Comparison of ENCODE assay signal across 20 mouse cellular contexts in the genomic region with DNA sequence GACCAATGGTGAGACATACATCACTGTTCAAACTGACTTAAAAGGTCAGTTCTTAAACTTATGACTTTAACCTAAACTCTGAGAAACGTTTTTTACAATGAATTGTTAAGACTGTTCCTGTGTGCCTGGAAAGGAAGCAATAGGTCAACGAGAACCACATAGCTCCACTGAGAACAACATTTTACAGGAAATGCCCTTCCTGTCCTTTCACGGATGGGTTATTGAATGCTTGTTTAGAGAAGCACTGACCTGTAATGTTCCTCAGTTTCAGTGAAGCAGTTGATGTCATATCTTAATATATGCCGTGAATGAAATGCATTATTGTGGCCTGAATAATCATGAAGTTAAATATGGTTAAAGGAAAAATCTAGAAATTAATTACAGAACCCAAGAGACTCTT.
A peak's percentile ranks its signal among the peaks of the same experiment; 100 is the strongest.
DNase-seq lines count a peak whose midpoint lies in the region; ATAC-seq and TF ChIP-seq lines count a peak whose summit lies in the region.
"Had no signal": no experiment of that assay in that cellular context is flagged by ENCODE, and none has a peak within 500 bp of the region (broad histone marks: within the 10 kb centered on the region; RNA-seq: fewer than 3 reads in every experiment).

No protein-coding gene starts in this region.

- H3K9ac ChIP-seq in heart, embryonic 13.5 days, result no peak overlapping the region
- H3K9ac ChIP-seq in heart, embryonic 12.5 days, result no peak overlapping the region
- no peak overlapping the region for H3K9ac ChIP-seq in kidney, embryonic 15.5 days
- H3K9ac ChIP-seq: limb, embryonic 15.5 days; midbrain, embryonic 12.5 days; neural tube, embryonic 13.5 days had no signal

- no peaks in the 10 kb centered on the region for H3K27me3 ChIP-seq in heart, embryonic 13.5 days (replicated peaks)
- no peaks in the 10 kb centered on the region for H3K27me3 ChIP-seq in heart, embryonic 12.5 days (replicated peaks)
- no peaks in the 10 kb centered on the region for H3K27me3 ChIP-seq in kidney, embryonic 15.5 days
- H3K27me3 ChIP-seq in Patski, result no peaks in the 10 kb centered on the region
- H3K27me3 ChIP-seq: limb, embryonic 15.5 days; midbrain, embryonic 12.5 days; neural tube, embryonic 13.5 days had no signal

- H3K4me2 ChIP-seq in heart, embryonic 13.5 days, result no peak overlapping the region
- no peak overlapping the region for H3K4me2 ChIP-seq in heart, embryonic 12.5 days
- H3K4me2 ChIP-seq in kidney, embryonic 15.5 days, result no peak overlapping the region
- H3K4me2 ChIP-seq: limb, embryonic 15.5 days; midbrain, embryonic 12.5 days; neural tube, embryonic 13.5 days had no signal

- peaks cover 67% of the 10 kb centered on the region for H3K4me1 ChIP-seq in heart, embryonic 13.5 days
- peaks cover 49% of the 10 kb centered on the region for H3K4me1 ChIP-seq in heart, embryonic 12.5 days (replicated peaks)
- peaks cover 17% of the 10 kb centered on the region for H3K4me1 ChIP-seq in kidney, embryonic 15.5 days
- H3K4me1 ChIP-seq: forebrain, embryonic 10.5 days; hindbrain, embryonic 10.5 days; midbrain, embryonic 12.5 days; neural tube, embryonic 13.5 days had no signal

- CTCF ChIA-PET in Patski (lab: Charles Lee), result no interaction called here

- no peak for TF ChIP-seq CTCF in Patski (IDR thresholded peaks at IDR 0.05)

- no peak for ATAC-seq in heart, embryonic 13.5 days (ENCODE audit: extremely low read depth, insufficient number of reproducible peaks, low FRiP score, low TSS enrichment)
- no peak for ATAC-seq in heart, embryonic 12.5 days (ENCODE audit: insufficient number of reproducible peaks, low FRiP score)
- ATAC-seq in kidney, embryonic 15.5 days (replicated peaks; ENCODE audit: low FRiP score), result no peak; the same call in 1 of the 2 replicates
- peak; percentile 61 for ATAC-seq in Patski
- ATAC-seq in erythroid progenitor cell, adult 5-6 weeks (replicated peaks; ENCODE audit: low FRiP score, poor library complexity, severe bottlenecking), result no peak
- ATAC-seq: hindbrain, postnatal 0 days; intestine, postnatal 0 days had no signal

- POLR2A ChIA-PET in Patski (lab: Charles Lee), result no interaction called here

- 42% methylated on average over 4 of the region's 4 CpGs for WGBS in heart, embryonic 13.5 days
- WGBS in heart, embryonic 12.5 days, result 39% methylated on average over 4 of the region's 4 CpGs
- 8% methylated on average over 4 of the region's 4 CpGs for WGBS in kidney, embryonic 15.5 days

- DNase-seq in kidney, adult 11 months, result no peak
- peak; percentile 14 for DNase-seq in 416B (ENCODE audit: low read depth)
- no peak for DNase-seq in Patski (ENCODE audit: low read depth, low spot score)
- no peak for DNase-seq in ovary, adult 18-20 months (ENCODE audit: low spot score)
- DNase-seq: adrenal gland, adult 8-10 months; cerebellum, adult 9-10 months; right cerebral cortex, postnatal 25 days; thymus, adult 18-20 months; thymus, postnatal 4 days had no signal

- H3K36me3 ChIP-seq in heart, embryonic 13.5 days, result peaks cover 8% of the 10 kb centered on the region; the same call in 1 of the 2 replicates
- peaks cover 9% of the 10 kb centered on the region; the same call in 1 of the 2 replicates for H3K36me3 ChIP-seq in heart, embryonic 12.5 days
- H3K36me3 ChIP-seq in kidney, embryonic 15.5 days, result no peaks in the 10 kb centered on the region
- H3K36me3 ChIP-seq: forebrain, embryonic 10.5 days; hindbrain, embryonic 10.5 days; limb, embryonic 15.5 days; midbrain, embryonic 12.5 days; neural tube, embryonic 13.5 days had no signal

- no peak overlapping the region for H3K4me3 ChIP-seq in heart, embryonic 13.5 days
- no peak overlapping the region for H3K4me3 ChIP-seq in heart, embryonic 12.5 days
- no peak overlapping the region for H3K4me3 ChIP-seq in kidney, embryonic 15.5 days (replicated peaks)
- H3K4me3 ChIP-seq: forebrain, embryonic 10.5 days; hindbrain, embryonic 10.5 days; limb, embryonic 15.5 days; midbrain, embryonic 12.5 days; neural tube, embryonic 13.5 days had no signal

- peak overlapping the region; percentile 50 for H3K27ac ChIP-seq in heart, embryonic 13.5 days (replicated peaks)
- no peak overlapping the region for H3K27ac ChIP-seq in heart, embryonic 12.5 days (ENCODE audit: poor library complexity, severe bottlenecking)
- peak overlapping the region; percentile 58; the same call in 1 of the 2 replicates for H3K27ac ChIP-seq in kidney, embryonic 15.5 days
- H3K27ac ChIP-seq: forebrain, embryonic 10.5 days; hindbrain, embryonic 10.5 days; hindbrain, postnatal 0 days; limb, embryonic 15.5 days; midbrain, embryonic 12.5 days; neural tube, embryonic 13.5 days had no signal

- H3K9me3 ChIP-seq in heart, embryonic 13.5 days, result no peaks in the 10 kb centered on the region
- H3K9me3 ChIP-seq in heart, embryonic 12.5 days (replicated peaks), result no peaks in the 10 kb centered on the region
- no peaks in the 10 kb centered on the region for H3K9me3 ChIP-seq in kidney, embryonic 15.5 days (replicated peaks)
- H3K9me3 ChIP-seq: forebrain, embryonic 10.5 days; hindbrain, embryonic 10.5 days; limb, embryonic 15.5 days; midbrain, embryonic 12.5 days; neural tube, embryonic 13.5 days had no signal

- in situ Hi-C loops in Patski (cut with MboI; ENCODE audit: low pct_unique_long_range_greater_than_20kb), result no loop called here
